Mouse (Mus musculus) heart, embryonic 16.5 days (tissue): ENCODE measurements around the gene Msh4. TPM values are rescaled to one million over a fixed set of nuclear protein-coding genes. Genes with fewer than 3 reads are reported as not detected.
"Not testable (repeated sequence)": the region's sequence is repeated elsewhere in the genome, so short reads cannot be mapped to it uniquely, and the experiment has no call there.

ENCODE experiments used
- ATAC-seq: fragments of 200-750 bp; cut with Nextera tagmentation; replicated peaks from 2 replicates; pipeline ENCODE4 v1.8.0; 2017; ENCODE audit warnings: moderate number of reproducible peaks; ENCODE audit not compliant: insufficient read depth, low FRiP score; ENCODE audit errors: extremely low read depth
- H3K27ac ChIP-seq: fragments of 300-500 bp; sonication (generic); 2 replicates; pipeline ENCODE4 v1.5.1; 2014; ENCODE audit warnings: mild to moderate bottlenecking, low read length, control low read depth, moderate library complexity
- H3K27me3 ChIP-seq: fragments of 300-500 bp; sonication (generic); 2 replicates; pipeline ENCODE4 v1.6.1; 2014; ENCODE audit warnings: low read length, mixed read lengths; ENCODE audit not compliant: control insufficient read depth, insufficient read depth
- H3K36me3 ChIP-seq: fragments of 300-500 bp; sonication (generic); 2 replicates; pipeline ENCODE4 v1.6.1; 2014; ENCODE audit not compliant: control insufficient read depth, insufficient read depth
- H3K4me1 ChIP-seq: fragments of 300-500 bp; sonication (generic); 2 replicates; pipeline ENCODE4 v1.6.1; 2014; ENCODE audit warnings: low read length, mixed read lengths; ENCODE audit not compliant: control insufficient read depth, insufficient read depth
- H3K4me2 ChIP-seq: fragments of 300-500 bp; sonication (generic); 2 replicates; pipeline ENCODE4 v1.6.1; 2014; ENCODE audit warnings: low read depth, mild to moderate bottlenecking, control low read depth, low read length
- H3K4me3 ChIP-seq: fragments of 300-500 bp; sonication (generic); 2 replicates; pipeline ENCODE4 v1.5.1; 2014; ENCODE audit warnings: mild to moderate bottlenecking, control low read depth, low read length
- H3K9ac ChIP-seq: fragments of 300-500 bp; sonication (generic); 2 replicates; pipeline ENCODE4 v1.6.1; 2014; ENCODE audit warnings: low read length, control low read depth
- H3K9me3 ChIP-seq: fragments of 300-500 bp; sonication (generic); replicated peaks from 2 replicates; pipeline ENCODE4 v1.6.1; 2016; ENCODE audit warnings: low read length; ENCODE audit not compliant: control insufficient read depth
- whole genome bisulfite sequencing: fragments of 180-500 bp; shearing (Covaris S2); extraction: QIAGEN DNeasy Blood & Tissue Kit; methylation state at CpG from one replicate; pipeline ENCODE4 v1.1.7; 2014; 5-methylcytosine and 5-hydroxymethylcytosine counted together
- polyA plus RNA-seq: library from polyadenylated mRNA; unstranded; fragments of >200 nt; fragmentation: Nextera tagmentation; extraction: Ambion mirVana; gene quantifications from 2 replicates; pipeline ENCODE4 v1.2.1, GENCODE M21; 2015

Gene Msh4
- polyA plus RNA-seq, 1 experiment from 2014 or later = 0.12 TPM

DNA sequence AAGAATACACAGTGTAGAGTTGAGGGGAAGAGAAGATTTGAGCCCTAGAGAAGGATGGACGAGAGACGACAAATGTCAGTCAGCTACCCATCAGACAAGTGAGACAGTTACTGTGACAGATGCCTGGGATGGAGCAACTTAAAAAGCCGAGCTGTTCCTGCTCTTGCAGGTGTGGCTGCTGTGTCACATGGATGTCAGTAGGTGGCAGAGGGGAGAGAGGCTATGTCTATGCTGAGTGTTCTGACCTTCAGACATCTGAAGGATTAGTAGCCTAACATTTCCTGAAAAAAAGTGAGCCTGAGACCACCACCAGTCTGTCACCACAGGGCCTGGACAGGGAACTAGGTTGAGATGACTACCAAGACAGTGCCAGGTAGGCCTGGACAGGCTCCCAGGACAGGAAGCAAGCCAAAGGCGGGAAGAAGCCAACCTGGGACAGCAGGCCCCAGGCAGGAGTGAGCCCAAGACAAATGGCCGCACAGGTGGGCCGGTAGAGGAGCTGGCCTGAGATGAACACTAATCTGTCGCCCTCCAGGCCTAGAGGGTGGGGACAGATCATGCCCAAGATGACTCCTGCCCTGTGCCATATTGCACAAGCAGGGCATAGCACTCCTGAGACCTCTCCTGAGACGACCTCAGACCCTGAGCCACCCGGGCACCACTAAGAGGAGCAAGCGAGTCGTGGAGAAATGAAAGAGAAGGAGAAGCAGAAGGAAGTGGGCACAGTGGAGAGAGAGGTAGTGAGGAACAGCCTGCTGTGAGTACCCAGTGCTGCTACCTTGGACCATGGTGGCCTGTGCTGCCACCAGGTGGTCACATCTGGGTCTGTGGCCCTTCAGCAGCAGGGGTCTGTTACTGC, 74.7 kb downstream of the Msh4 start:
- no peaks in the 10 kb centered on the region for H3K9me3 ChIP-seq
- H3K27ac ChIP-seq = no peak overlapping the region
- H3K9ac ChIP-seq = no peak overlapping the region
- 74% methylated on average over 11 of the region's 11 CpGs for WGBS
- no peaks in the 10 kb centered on the region for H3K36me3 ChIP-seq
- no peak overlapping the region for H3K4me3 ChIP-seq
- ATAC-seq = 0 out of 2 replicates have a peak, but pooled peaks have one; percentile 28
- no peak overlapping the region for H3K4me2 ChIP-seq
- H3K27me3 ChIP-seq = no peaks in the 10 kb centered on the region
- H3K4me1 ChIP-seq = no peaks in the 10 kb centered on the region

DNA sequence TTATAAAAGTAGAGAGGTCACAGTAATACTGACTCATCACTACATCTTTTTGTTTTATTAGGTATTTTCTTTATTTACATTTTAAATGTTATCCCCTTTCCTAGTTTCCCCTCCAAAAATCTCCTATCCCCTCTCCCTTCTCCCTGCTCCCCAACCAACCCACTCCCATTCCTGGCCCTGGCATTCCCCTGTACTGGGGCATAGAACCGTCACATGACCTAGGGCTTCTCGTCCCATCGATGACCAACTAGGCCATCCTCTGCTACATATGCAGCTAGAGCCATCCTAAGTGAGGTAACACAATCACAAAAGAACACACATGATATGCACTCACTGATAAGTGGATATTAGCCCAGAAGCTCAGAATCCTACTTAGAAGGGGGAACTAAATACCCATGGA, 76.2 kb downstream of the Msh4 start:
- 93% methylated on average over 3 of the region's 3 CpGs for WGBS
- not testable (repeated sequence) for H3K4me2 ChIP-seq, H3K9me3 ChIP-seq, H3K4me3 ChIP-seq, H3K36me3 ChIP-seq, H3K27ac ChIP-seq, ATAC-seq, H3K9ac ChIP-seq, H3K4me1 ChIP-seq, H3K27me3 ChIP-seq

DNA sequence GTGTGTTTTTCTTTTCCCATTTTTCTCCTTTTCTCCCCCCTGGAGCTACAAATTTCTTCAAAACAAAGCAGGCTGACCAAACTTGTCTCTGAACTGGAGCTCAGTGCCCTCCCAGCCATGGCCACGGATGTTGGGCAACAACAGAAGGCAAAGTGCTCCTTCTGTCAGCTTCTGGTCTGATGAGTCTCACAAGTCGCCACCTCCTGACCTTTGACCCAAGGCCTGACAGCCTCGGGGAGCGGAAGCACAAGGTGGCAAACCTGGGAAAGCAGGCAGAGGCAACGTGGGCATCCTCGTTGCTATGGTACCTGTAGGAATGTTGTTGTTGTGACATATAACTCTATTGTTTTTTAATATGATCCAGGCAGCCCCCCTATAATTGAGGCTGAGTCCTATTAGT, 79.3 kb downstream of the Msh4 start:
- Histone ChIP-seq H3K9ac (no peak overlapping the region), H3K36me3 (no peaks in the 10 kb centered on the region), H3K4me3 (no peak overlapping the region), H3K27ac (no peak overlapping the region), H3K4me2 (no peak overlapping the region), H3K4me1 (no peaks in the 10 kb centered on the region), H3K9me3 (no peaks in the 10 kb centered on the region), H3K27me3 (no peaks in the 10 kb centered on the region)
- WGBS = 52% methylated on average over 6 of the region's 6 CpGs
- ATAC-seq = no peak

DNA sequence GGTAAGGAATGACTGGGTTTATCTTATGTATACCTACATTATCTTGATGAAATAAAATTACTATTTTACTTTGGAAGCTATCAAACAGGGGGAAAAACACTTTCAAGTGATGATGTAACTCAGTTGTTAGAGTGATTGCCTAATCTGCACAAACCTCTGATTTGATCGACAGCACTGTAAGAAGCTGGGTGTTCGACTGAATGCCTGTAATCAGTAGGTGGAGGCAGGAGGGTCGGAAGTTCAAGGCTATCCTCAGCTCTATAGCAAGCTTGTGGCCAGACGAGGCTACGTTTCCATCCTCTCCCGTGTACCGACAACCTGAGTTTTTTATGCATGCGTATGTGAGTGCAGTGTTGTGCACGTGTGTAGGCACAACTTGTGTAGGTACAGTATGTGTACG, 80.7 kb downstream of the Msh4 start:
- no peaks in the 10 kb centered on the region for H3K4me1 ChIP-seq
- no peak for ATAC-seq
- WGBS = 80% methylated on average over 10 of the region's 10 CpGs
- H3K4me3 ChIP-seq = no peak overlapping the region
- no peak overlapping the region for H3K9ac ChIP-seq
- no peak overlapping the region for H3K4me2 ChIP-seq
- no peaks in the 10 kb centered on the region for H3K9me3 ChIP-seq
- no peak overlapping the region for H3K27ac ChIP-seq
- no peaks in the 10 kb centered on the region for H3K36me3 ChIP-seq
- H3K27me3 ChIP-seq = no peaks in the 10 kb centered on the region

DNA sequence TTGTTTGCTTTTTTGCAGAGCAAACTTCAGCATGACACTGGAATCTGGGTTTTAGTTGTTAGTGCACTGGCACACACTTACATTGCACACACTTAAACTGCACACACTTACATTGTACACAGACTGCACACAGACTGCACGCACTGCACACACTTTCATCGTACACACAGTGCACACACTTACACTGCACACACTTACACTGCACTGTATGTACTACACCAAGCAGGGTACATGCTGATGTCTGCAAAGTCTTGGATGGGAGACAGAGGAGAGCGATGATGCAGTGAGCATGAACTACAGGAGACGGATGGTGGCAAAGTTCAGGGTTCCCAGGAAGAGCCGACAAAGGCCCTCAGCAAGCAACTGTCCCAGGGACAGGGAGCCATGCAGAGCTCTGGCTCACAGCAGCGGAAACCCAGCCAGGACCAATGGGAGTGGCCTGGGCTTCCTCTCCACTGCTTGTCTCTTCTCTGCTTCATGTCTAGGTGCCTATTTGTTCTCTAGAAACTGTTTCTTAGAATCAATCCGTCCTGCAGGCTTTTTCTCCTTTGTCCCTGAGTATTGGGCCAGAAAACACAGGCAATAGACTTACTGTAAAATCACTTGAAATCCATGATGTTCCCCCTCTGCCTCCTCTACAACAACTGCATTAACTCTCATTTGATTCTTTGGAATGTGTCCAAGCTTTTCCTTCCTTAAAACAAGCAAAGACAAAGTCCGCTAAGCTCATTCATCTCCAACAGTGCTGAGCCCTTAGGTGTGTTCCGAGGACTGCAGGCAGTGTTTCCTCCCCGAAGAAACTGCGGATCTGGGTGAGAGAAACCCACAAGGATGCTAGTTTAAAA, 82.0 kb downstream of the Msh4 start:
- ATAC-seq = no peak
- no peak overlapping the region for H3K9ac ChIP-seq
- WGBS = 68% methylated on average over 11 of the region's 11 CpGs
- no peak overlapping the region for H3K4me3 ChIP-seq
- H3K27ac ChIP-seq = no peak overlapping the region
- no peaks in the 10 kb centered on the region for H3K4me1 ChIP-seq
- no peak overlapping the region for H3K4me2 ChIP-seq
- no peaks in the 10 kb centered on the region for H3K27me3 ChIP-seq
- H3K36me3 ChIP-seq = no peaks in the 10 kb centered on the region
- no peaks in the 10 kb centered on the region for H3K9me3 ChIP-seq

DNA sequence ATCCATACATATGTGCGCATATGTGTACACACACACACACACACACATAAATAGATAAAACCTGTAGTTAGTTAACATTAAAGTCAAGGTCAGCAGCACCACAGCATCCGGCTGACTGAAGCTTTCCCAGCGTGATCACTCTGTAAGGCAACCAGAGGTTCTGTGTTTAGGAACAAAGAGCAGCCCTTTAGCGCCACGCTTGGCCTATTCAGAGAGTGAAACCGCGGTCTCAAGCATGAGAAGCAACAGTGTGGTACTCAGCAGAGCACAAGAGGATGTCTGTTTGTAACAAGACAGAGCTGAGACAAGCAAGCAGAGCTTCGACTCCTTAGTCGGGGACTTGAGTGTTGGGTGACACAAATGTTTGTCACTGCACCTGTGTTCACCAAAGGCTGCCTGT, 86.5 kb downstream of the Msh4 start:
- no peak for ATAC-seq

DNA sequence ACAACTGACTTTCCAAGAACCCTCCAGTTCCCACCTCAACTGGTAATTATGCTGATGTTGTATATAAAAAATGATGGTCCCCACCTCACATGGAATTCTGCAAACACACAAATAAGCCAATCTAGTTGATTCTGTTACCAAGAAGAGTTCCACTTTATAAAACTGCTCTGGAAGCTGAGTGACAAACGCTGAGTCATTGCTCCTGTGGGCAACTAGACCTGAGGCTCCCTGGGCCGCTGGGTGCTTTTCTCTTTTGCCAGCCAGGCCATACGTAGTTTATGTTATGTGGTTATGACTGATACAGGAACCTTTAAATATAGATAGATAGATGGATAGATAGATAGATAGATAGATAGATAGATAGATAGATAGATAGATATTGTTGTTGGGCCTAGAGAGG, 87.2 kb downstream of the Msh4 start:
- Histone ChIP-seq H3K9me3 (no peaks in the 10 kb centered on the region), H3K36me3 (no peaks in the 10 kb centered on the region), H3K9ac (no peak overlapping the region), H3K27me3 (no peaks in the 10 kb centered on the region), H3K4me3 (no peak overlapping the region), H3K4me1 (no peaks in the 10 kb centered on the region), H3K4me2 (no peak overlapping the region), H3K27ac (no peak overlapping the region)
- 92% methylated on average over 3 of the region's 3 CpGs for WGBS
- no peak for ATAC-seq

More for the DNA sequence above, 86.5 kb downstream of the Msh4 start:
- Histone ChIP-seq H3K9ac (no peak overlapping the region), H3K27me3 (no peaks in the 10 kb centered on the region), H3K4me3 (no peak overlapping the region), H3K9me3 (no peaks in the 10 kb centered on the region), H3K27ac (no peak overlapping the region), H3K36me3 (no peaks in the 10 kb centered on the region), H3K4me1 (no peaks in the 10 kb centered on the region), H3K4me2 (no peak overlapping the region)
- WGBS = 83% methylated on average over 9 of the region's 9 CpGs

DNA sequence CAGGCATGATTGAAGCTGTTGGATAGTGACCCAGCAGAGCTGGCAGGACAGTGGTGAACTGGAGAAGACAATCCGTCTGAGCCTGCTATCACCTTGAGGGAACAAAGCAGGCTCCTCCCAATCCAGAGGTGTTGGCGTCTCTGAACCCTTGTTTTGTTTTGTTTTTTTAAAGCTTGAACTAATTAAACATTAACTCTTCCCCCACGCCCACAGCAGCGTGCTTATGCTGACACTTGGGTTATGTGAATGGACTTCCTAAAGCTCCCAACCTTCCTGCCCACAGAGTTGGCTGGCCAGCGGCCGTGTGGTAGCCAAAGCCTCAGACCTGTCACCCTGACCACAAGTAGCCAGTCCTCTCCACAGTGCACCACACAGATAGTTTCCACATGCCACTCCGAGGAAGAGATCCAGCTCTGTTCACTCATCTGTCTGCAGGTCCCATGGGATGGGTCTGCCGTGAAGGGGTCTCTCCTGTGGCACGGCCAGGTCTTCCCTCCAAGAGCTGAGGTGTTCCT, 88.5 kb downstream of the Msh4 start:
- no peaks in the 10 kb centered on the region for H3K4me1 ChIP-seq
- ATAC-seq = no peak
- H3K4me2 ChIP-seq = no peak overlapping the region
- H3K27ac ChIP-seq = no peak overlapping the region
- H3K27me3 ChIP-seq = no peaks in the 10 kb centered on the region
- 85% methylated on average over 9 of the region's 9 CpGs for WGBS
- H3K9ac ChIP-seq = no peak overlapping the region
- H3K9me3 ChIP-seq = no peaks in the 10 kb centered on the region
- no peak overlapping the region for H3K4me3 ChIP-seq
- H3K36me3 ChIP-seq = no peaks in the 10 kb centered on the region

DNA sequence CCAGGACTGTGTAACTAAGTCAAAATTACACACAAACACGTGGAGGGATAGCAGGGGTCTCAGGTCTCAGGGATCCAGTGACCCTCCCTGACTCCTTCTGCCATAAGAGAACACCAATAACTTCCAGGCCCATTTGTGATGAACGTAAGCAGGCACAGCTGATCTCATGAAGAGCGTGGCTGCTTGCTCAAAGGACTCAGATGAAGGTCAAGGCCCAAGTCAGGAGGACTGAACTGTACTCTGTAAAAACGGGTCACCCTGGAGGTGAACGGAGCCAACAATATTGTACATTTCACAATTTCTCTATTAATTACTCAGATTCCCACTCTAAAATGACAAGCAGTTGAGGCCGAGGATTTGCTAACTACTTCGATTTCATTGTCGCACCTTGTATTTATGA, 91.9 kb downstream of the Msh4 start:
- 85% methylated on average over 8 of the region's 8 CpGs for WGBS
- ATAC-seq = no peak
- H3K4me1 ChIP-seq = no peaks in the 10 kb centered on the region
- H3K36me3 ChIP-seq = no peaks in the 10 kb centered on the region
- no peak overlapping the region for H3K9ac ChIP-seq
- no peaks in the 10 kb centered on the region for H3K27me3 ChIP-seq
- H3K4me2 ChIP-seq = no peak overlapping the region
- no peak overlapping the region for H3K27ac ChIP-seq
- no peaks in the 10 kb centered on the region for H3K9me3 ChIP-seq
- H3K4me3 ChIP-seq = no peak overlapping the region
